Mouse (Mus musculus) heart, adult 2 months (tissue): ENCODE measurements around the gene Sccpdh.

ENCODE experiments used
- CTCF ChIP-seq: fragments of 200-600 bp; IDR thresholded peaks from 2 replicates; pipeline ENCODE4 v1.8.1; 2022; ENCODE audit warnings: antibody characterized with exemption, mild to moderate bottlenecking, moderate library complexity
- POLR2A ChIP-seq: fragments of 200-500 bp; IDR thresholded peaks from 2 replicates; pipeline ENCODE4 v1.6.1; 2011; ENCODE audit warnings: mild to moderate bottlenecking, low read depth, low read length, control low read depth; ENCODE audit not compliant: insufficient read depth

DNA sequence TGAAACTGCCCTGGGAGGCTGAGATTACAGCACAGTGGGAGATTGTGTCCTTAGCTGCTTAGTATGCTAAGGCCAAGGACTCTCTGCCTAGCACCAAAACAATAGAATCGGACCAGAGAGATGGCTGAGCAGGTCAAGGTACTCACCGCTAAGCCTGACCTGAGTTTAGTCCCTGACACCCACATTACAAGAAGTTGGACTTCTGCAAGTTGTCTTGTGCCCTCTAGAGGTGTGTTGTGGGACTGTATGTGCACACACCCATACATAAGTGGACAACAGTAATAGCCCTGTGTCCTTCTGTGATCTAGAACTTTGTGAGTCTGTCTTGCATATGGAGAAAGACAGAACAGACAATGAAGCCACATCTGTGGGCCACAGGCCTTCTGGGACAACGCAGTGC lies 33.9 kb upstream of the Sccpdh start:
- TF ChIP-seq CTCF (peak; percentile 21), POLR2A (no peak)
